Mouse (Mus musculus): ENCODE measurements at regions not wholly inside any gene's neighbourhood (a gene's known extent, or its start where the extent isn't known, plus 50 kb on each side); places are given as distances from the start of the nearest gene placed in this dataset.

GRCm38 (mm10) chr10:119109207-119109606, 130.6 kb downstream of the Cand1 start:
- Histone ChIP-seq H3K27ac (ENCODE audit: low read length) (no peak overlapping the region), H3K4me2 (replicated peaks; ENCODE audit: low read depth, low read length) (no peak overlapping the region), H3K4me1 (ENCODE audit: control insufficient read depth, insufficient read depth, low read length) (no peaks in the 10 kb centered on the region), H3K9me3 (ENCODE audit: control insufficient read depth, low read depth, low read length) (no peaks in the 10 kb centered on the region), H3K9ac (replicated peaks; ENCODE audit: low read depth, low read length) (no peak overlapping the region), H3K36me3 (ENCODE audit: control insufficient read depth, insufficient read depth, low read length) (no peaks in the 10 kb centered on the region), H3K27me3 (ENCODE audit: control insufficient read depth, insufficient read depth, low read length) (no peaks in the 10 kb centered on the region), H3K4me3 (ENCODE audit: low read depth, low read length) (no peak overlapping the region)
- ATAC-seq (ENCODE audit: insufficient number of reproducible peaks, insufficient read depth, low FRiP score, low read depth), result peak; percentile 61; the same call in 1 of the 2 replicates
- WGBS, result 66% methylated on average over 4 of the region's 4 CpGs

GRCm38 (mm10) chr10:119107728-119108127, 132.1 kb downstream of the Cand1 start:
- no peaks in the 10 kb centered on the region for H3K27me3 ChIP-seq (ENCODE audit: control insufficient read depth, insufficient read depth, low read length)
- H3K9ac ChIP-seq (replicated peaks; ENCODE audit: low read depth, low read length), result no peak overlapping the region
- H3K36me3 ChIP-seq (ENCODE audit: control insufficient read depth, insufficient read depth, low read length), result no peaks in the 10 kb centered on the region
- no peak overlapping the region for H3K4me3 ChIP-seq (ENCODE audit: low read depth, low read length)
- no peak overlapping the region for H3K27ac ChIP-seq (ENCODE audit: low read length)
- no peak overlapping the region for H3K4me2 ChIP-seq (replicated peaks; ENCODE audit: low read depth, low read length)
- no peaks in the 10 kb centered on the region for H3K9me3 ChIP-seq (ENCODE audit: control insufficient read depth, low read depth, low read length)
- no peak for ATAC-seq (ENCODE audit: insufficient number of reproducible peaks, insufficient read depth, low FRiP score, low read depth)
- no peaks in the 10 kb centered on the region for H3K4me1 ChIP-seq (ENCODE audit: control insufficient read depth, insufficient read depth, low read length)
- WGBS, result 67% methylated on average over 6 of the region's 6 CpGs

- Histone ChIP-seq H3K4me3 (ENCODE audit: low read depth, low read length) (no peak overlapping the region), H3K4me2 (replicated peaks; ENCODE audit: low read depth, low read length) (no peak overlapping the region), H3K9ac (replicated peaks; ENCODE audit: low read depth, low read length) (no peak overlapping the region), H3K9me3 (ENCODE audit: control insufficient read depth, low read depth, low read length) (no peaks in the 10 kb centered on the region), H3K27ac (ENCODE audit: low read length) (no peak overlapping the region), H3K36me3 (ENCODE audit: control insufficient read depth, insufficient read depth, low read length) (no peaks in the 10 kb centered on the region), H3K27me3 (ENCODE audit: control insufficient read depth, insufficient read depth, low read length) (no peaks in the 10 kb centered on the region), H3K4me1 (ENCODE audit: control insufficient read depth, insufficient read depth, low read length) (no peaks in the 10 kb centered on the region)
- 80% methylated on average over 3 of the region's 3 CpGs for WGBS
- ATAC-seq (ENCODE audit: insufficient number of reproducible peaks, insufficient read depth, low FRiP score, low read depth), result no peak
These were observed 133.8 kb downstream of the Cand1 start for GRCm38 (mm10) chr10:119106105-119106504.

GRCm38 (mm10) chr10:119105279-119105881, 134.5 kb downstream of the Cand1 start:
- Histone ChIP-seq H3K36me3 (ENCODE audit: control insufficient read depth, insufficient read depth, low read length) (no peaks in the 10 kb centered on the region), H3K4me2 (replicated peaks; ENCODE audit: low read depth, low read length) (no peak overlapping the region), H3K27ac (ENCODE audit: low read length) (no peak overlapping the region), H3K9ac (replicated peaks; ENCODE audit: low read depth, low read length) (no peak overlapping the region), H3K27me3 (ENCODE audit: control insufficient read depth, insufficient read depth, low read length) (no peaks in the 10 kb centered on the region), H3K4me3 (ENCODE audit: low read depth, low read length) (no peak overlapping the region), H3K4me1 (ENCODE audit: control insufficient read depth, insufficient read depth, low read length) (no peaks in the 10 kb centered on the region), H3K9me3 (ENCODE audit: control insufficient read depth, low read depth, low read length) (no peaks in the 10 kb centered on the region)
- no peak for ATAC-seq (ENCODE audit: insufficient number of reproducible peaks, insufficient read depth, low FRiP score, low read depth)
- 67% methylated on average over 7 of the region's 7 CpGs for WGBS

- Histone ChIP-seq H3K36me3 (ENCODE audit: control insufficient read depth, insufficient read depth, low read length) (no peaks in the 10 kb centered on the region), H3K4me3 (ENCODE audit: low read depth, low read length) (no peak overlapping the region), H3K4me1 (ENCODE audit: control insufficient read depth, insufficient read depth, low read length) (no peaks in the 10 kb centered on the region), H3K9ac (replicated peaks; ENCODE audit: low read depth, low read length) (no peak overlapping the region), H3K27me3 (ENCODE audit: control insufficient read depth, insufficient read depth, low read length) (no peaks in the 10 kb centered on the region), H3K9me3 (ENCODE audit: control insufficient read depth, low read depth, low read length) (no peaks in the 10 kb centered on the region), H3K27ac (ENCODE audit: low read length) (no peak overlapping the region), H3K4me2 (replicated peaks; ENCODE audit: low read depth, low read length) (no peak overlapping the region)
- WGBS, result 32% methylated on average over 7 of the region's 7 CpGs
- ATAC-seq (ENCODE audit: insufficient number of reproducible peaks, insufficient read depth, low FRiP score, low read depth), result no peak
These were observed 139.3 kb downstream of the Cand1 start for GRCm38 (mm10) chr10:119100511-119100910.

GRCm38 (mm10) chr10:119099092-119099792, 140.6 kb downstream of the Cand1 start:
- H3K36me3 ChIP-seq (ENCODE audit: control insufficient read depth, insufficient read depth, low read length), result no peaks in the 10 kb centered on the region
- 0 out of 2 replicates have a peak, but pooled peaks have one; percentile 6 for ATAC-seq (ENCODE audit: insufficient number of reproducible peaks, insufficient read depth, low FRiP score, low read depth)

GRCm38 (mm10) chr10:119094166-119094565, 145.7 kb downstream of the Cand1 start:
- ATAC-seq (ENCODE audit: insufficient number of reproducible peaks, insufficient read depth, low FRiP score, low read depth), result no peak
- 91% methylated on average over 11 of the region's 11 CpGs for WGBS

More at GRCm38 (mm10) chr10:119099092-119099792, 140.6 kb downstream of the Cand1 start:
- Histone ChIP-seq H3K27me3 (ENCODE audit: control insufficient read depth, insufficient read depth, low read length) (no peaks in the 10 kb centered on the region), H3K9me3 (ENCODE audit: control insufficient read depth, low read depth, low read length) (no peaks in the 10 kb centered on the region), H3K4me2 (replicated peaks; ENCODE audit: low read depth, low read length) (no peak overlapping the region), H3K9ac (replicated peaks; ENCODE audit: low read depth, low read length) (no peak overlapping the region), H3K27ac (ENCODE audit: low read length) (no peak overlapping the region), H3K4me1 (ENCODE audit: control insufficient read depth, insufficient read depth, low read length) (no peaks in the 10 kb centered on the region), H3K4me3 (ENCODE audit: low read depth, low read length) (no peak overlapping the region)
- 40% methylated on average over 10 of the region's 10 CpGs for WGBS

GRCm38 (mm10) chr10:119087886-119088285, 152.0 kb downstream of the Cand1 start:
- Histone ChIP-seq H3K36me3 (ENCODE audit: control insufficient read depth, insufficient read depth, low read length) (no peaks in the 10 kb centered on the region), H3K4me3 (ENCODE audit: low read depth, low read length) (no peak overlapping the region), H3K27ac (ENCODE audit: low read length) (no peak overlapping the region), H3K4me1 (ENCODE audit: control insufficient read depth, insufficient read depth, low read length) (no peaks in the 10 kb centered on the region), H3K9ac (replicated peaks; ENCODE audit: low read depth, low read length) (no peak overlapping the region), H3K4me2 (replicated peaks; ENCODE audit: low read depth, low read length) (no peak overlapping the region), H3K27me3 (ENCODE audit: control insufficient read depth, insufficient read depth, low read length) (no peaks in the 10 kb centered on the region), H3K9me3 (ENCODE audit: control insufficient read depth, low read depth, low read length) (no peaks in the 10 kb centered on the region)
- 97% methylated on average over 4 of the region's 4 CpGs for WGBS
- no peak for ATAC-seq (ENCODE audit: insufficient number of reproducible peaks, insufficient read depth, low FRiP score, low read depth)

More at GRCm38 (mm10) chr10:119094166-119094565, 145.7 kb downstream of the Cand1 start:
- Histone ChIP-seq H3K27ac (ENCODE audit: low read length) (no peak overlapping the region), H3K27me3 (ENCODE audit: control insufficient read depth, insufficient read depth, low read length) (no peaks in the 10 kb centered on the region), H3K4me2 (replicated peaks; ENCODE audit: low read depth, low read length) (no peak overlapping the region), H3K4me1 (ENCODE audit: control insufficient read depth, insufficient read depth, low read length) (no peaks in the 10 kb centered on the region), H3K36me3 (ENCODE audit: control insufficient read depth, insufficient read depth, low read length) (no peaks in the 10 kb centered on the region), H3K9me3 (ENCODE audit: control insufficient read depth, low read depth, low read length) (no peaks in the 10 kb centered on the region), H3K9ac (replicated peaks; ENCODE audit: low read depth, low read length) (no peak overlapping the region), H3K4me3 (ENCODE audit: low read depth, low read length) (no peak overlapping the region)

Measured in stomach, embryonic 14.5 days (tissue).